Mouse (Mus musculus) megakaryocyte, adult 5-6 weeks (primary cell): ENCODE results near the gene 1600002K03Rik. TPM values are rescaled to one million over a fixed set of nuclear protein-coding genes. Genes with fewer than 3 reads are reported as not detected.
A peak's percentile ranks its signal among the peaks of the same experiment; 100 is the strongest.

Source experiments
- ATAC-seq: 2 replicates; pipeline ENCODE4 v1.8.0; 2016; ENCODE audit warnings: mild to moderate bottlenecking, inconsistent platforms; ENCODE audit not compliant: poor library complexity, severe bottlenecking
- total RNA-seq, 2 experiments: library from RNA; stranded (forward) in 1 of 2; stranded (reverse) in 1 of 2; fragments of 153-499, 151-499 nt in 1 of 2; fragments of 221-1000, 200-1000 nt in 1 of 2; gene quantifications; 2 replicates each; pipeline versions ENCODE4 v1.2.3 to v1.2.4; 2015 to 2017

The 1600002K03Rik gene
- total RNA-seq (2015) = 19.3 and 21.0 TPM in 2 replicates
- 18.8 and 20.9 TPM in 2 replicates for total RNA-seq (2017)

DNA sequence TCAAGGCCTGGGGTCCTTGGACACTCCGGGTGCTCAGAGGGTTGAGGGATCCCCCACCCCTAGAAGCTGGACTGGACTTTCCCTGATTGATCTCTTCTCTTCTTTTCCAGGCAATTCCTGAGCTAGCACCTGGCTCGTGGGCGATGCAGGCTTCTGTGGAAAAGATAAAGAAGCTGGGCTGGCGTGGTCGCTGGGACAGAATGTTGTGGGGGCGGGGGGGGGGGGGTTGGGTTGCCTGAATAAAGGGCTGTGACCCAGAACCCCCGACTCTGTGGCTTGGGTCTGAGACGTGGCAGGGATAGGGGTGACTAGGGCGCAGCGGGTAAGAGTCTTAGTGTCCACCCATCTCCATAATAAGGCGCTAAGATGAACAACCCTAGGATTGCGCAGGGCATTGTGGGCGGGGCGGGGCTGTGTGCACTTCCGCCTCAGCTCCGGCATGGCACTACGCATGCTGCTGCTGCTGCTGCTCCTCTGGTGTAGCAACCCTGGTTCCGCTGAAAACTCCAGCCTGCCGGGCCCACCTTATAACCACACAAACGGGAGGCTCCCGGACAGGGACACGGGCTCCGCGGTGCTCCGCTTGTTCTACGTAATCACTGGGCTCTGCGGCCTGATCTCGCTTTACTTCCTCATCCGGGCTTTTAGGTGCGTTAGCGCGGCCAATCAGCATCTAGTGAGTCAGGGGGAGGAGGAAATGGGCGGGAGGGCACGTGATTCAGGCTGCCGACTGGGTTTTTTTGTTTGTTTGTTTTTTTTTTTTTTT lies at the start of gene 1600002K03Rik:
Gene 1600002K03Rik (plus strand): TSS at position 418 of the 766 bp plus-strand sequence.
- ATAC-seq = peak; percentile 86

DNA sequence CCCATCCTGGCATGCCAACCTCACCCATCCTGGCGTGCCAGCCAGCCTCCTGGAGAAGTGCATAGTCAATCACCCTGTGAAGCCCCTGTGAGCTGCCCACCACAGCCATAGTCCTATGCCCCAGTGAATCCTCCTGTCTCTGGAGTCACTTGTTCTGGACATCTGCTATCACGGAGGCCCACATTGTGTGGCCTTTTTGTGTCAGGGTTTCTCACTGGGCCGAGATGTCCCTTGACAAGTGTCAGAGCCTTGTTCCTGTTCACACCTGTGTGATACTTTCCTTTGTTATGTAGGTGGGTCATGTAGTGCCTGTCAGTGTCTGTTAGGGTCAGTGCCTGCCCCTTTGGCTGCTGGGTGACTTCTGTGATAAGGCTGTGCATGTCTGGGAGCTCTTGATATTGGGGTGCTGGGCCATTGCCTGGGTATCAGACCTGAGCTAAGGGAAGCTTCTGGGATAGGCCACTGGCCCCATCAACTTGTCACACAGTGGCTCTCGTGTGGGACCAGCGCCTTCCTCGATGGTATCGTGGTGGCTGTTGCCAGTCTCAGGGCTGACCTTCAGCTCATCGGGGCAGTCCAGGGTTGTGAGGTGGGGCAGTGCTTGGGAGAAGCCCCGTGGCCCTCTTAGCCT lies 48.7 kb upstream of the 1600002K03Rik start:
- ATAC-seq = no peak

DNA sequence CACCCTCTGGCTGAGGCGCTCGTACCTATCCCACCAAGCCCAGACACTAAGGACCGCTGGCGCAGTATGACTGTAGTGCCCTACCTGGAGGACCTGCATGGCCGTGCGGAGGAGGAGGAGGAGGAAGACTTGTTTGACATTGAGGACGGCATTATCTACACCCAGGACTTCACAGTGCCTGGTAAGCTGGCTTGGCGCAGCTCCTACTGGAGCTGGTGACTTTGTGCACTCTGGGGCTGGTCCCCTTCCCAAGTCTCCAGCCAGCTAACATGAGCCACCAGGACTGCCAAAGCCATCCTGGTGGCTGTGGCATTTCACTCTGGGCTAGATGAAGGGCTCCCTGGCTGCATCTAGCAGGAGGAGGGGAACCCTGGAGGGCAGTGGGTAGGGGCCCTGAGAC lies 44.8 kb upstream of the 1600002K03Rik start:
- no peak for ATAC-seq

DNA sequence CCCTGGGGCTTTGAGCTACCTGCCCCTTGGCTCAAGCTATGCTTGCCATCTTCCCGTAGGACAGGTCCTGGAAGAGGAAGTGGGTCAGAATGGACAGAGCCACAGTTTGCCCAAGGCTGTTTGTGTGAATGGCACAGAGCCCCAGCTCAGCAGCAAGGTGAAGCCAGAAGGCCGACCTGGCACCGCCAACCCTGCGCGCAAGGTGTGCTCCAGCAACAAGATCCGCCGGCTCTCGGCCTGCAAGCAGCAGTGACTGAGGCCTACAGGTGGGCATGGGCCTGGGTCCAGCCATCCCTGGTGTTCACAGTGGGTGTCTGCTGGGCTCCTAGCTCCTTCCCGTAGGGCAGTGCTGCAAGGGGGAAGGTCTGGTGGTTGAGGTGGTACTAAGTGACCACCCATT lies 42.9 kb upstream of the 1600002K03Rik start:
- no peak for ATAC-seq

DNA sequence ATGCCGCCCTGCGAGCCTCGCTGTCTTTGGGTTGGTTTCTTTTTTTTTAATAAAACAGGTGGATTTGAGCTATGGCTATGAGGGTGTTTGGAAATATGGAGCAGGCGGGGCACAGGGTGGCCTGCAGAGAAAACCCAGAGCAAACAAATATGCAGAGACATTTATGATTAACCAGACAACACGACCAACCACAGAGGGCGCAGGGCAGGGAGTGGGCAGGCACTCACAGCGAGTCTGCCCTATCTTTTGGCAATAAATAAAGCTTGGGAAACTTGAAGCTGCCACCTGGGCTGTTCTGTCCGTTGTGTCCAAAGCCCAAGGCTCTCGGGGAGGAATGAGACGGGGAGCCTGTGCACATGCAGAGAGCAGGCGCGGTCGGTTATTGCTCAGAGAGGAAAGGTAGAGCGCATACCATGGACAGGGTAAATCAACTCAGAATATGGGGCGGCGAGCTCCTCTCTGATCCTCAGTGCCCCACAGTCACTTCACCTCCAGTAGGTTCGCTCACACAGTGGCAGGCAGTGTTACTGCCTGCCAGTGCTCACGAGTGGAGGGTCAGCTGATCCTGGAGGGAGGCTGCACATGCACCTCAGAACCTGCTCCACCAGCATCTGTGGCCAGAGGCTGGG lies 42.2 kb upstream of the 1600002K03Rik start:
- ATAC-seq = no peak

DNA sequence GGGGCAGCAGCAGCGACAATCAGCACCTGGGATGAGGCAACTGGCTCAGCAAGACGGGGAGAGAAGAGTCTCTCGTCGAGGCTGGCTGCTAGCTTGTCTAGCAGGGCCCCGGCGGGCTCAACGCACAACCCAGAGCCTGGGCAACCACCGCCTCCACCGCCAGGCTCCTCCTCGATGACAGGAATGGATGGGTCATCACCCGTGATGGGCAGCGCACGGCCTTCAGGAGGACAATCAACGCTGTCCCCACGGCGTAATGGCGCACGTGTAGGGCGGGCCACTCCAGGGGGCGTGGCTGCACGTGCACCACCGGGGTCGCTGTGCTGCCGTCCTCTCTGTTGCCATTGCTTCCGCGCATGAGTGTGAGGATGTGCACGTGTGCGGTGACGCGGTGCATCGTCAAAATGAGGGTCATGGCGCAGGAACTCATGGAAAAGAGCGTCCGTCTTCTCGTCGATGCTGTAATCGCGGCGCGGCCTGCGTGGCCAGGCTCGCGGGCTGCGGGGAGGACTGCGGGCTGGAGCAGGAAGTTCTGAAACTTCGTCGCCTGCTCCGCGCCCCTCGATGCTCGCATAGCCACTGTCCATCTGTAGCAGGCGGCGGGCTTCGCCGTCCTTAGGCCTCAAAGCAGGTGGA lies 41.3 kb upstream of the 1600002K03Rik start:
- ATAC-seq = no peak

DNA sequence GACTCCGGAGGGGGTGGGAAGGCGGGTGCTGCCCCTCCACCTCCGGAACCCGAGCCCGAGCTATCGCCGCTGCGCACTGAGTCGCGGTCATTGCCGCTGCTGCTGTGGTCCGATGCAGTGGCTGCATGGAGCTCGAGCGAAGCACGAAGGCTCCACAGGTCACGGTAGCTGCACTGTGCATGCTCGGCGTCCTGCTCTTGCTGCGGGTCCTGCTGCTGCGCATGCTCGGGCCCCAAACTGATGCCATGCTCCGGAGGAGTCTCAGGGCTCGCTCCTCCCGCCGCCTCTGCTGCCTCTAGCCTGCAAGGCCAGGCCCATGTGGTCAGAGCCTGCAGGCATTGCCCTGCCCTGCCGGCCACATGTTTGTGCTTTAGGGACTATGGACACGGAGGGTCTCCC lies 40.8 kb upstream of the 1600002K03Rik start:
- no peak for ATAC-seq

DNA sequence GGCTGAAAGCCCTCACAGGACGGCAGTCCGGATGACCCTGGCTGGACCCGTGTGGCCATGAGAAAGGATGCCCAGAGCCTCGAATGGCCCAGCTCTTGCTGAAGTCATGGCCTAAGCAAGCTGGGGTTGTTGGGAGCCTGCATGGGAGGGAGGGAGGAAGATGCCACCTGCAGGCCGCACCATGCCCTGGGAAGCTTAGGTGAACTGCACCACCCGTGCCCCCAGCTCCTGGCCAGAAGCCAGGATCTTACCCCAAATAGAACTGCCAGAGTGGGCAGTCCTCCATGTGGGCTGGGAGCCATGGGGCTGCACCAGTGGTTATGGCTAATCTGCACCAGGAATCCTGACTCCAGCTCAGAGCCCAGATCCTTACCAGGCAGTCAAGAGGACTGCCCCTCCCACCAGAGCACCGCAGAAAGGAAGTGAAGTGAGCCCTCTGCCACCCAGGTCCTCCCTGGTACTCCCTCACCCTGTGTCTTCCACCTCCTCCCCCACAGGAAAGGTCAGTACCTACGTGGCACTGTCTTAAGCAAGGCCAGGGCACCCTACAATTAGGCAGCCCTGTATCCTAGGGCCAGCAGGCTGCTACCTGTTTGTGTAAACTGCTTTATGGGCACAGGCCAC lies 39.4 kb upstream of the 1600002K03Rik start:
- ATAC-seq = peak; percentile 65

DNA sequence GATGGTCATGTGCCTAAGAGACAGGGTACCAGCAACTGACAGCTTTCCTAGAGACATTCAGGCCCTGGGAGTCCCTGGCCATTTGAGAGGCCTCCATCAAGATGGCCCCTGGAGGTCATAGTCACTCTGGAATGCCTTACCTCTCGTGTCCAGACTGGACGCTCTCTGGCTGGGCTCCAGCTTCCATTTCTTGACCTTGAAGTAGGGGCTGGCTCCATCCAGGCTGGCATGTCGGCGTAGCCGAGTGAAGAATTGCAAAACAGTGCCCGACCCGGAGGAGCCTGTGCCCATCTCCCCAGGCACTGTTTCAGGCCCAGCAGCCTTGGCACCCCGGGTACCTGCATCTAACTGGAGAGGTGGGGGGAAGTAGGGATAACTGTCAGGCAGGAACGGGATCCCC lies 38.3 kb upstream of the 1600002K03Rik start:
- no peak for ATAC-seq

DNA sequence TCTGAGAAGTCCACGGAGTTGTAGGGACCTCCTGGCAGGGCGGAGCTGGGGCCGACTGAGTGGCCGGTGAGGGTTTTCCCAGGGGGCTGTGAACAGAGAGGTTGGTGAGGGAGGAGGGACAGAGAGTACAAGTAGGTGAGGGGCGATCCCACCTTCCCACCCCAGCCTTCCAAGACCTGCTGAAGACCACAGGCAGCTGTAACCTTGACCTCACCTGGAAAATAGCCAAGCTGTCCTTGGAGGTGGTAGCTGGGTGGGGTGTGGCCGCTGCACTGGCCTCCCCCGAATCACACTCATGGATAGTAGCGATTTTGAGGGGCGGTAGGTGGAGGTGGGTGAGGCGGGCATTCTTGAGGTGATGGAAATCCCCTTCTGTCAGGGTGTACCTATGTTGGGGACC lies 37.6 kb upstream of the 1600002K03Rik start:
- no peak for ATAC-seq

DNA sequence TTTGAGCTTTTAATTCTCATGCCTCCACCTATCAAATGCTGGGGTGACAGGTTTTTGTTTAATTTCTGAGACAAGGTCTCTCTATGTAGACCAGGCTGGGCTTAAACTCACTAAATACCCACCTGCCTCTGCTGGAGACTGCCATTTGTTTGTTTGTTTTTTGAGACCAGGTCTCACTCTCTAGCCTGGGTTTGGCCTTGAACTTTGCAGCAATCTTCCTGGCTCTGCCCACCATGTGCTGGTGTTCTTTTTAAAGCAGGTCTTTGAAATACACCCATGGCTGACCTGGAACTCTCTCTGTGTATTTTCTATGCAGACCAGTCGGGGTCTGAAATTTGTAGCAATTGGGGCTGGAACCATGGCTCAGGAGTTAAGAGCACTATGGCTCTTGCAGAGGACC lies 37.1 kb upstream of the 1600002K03Rik start:
- ATAC-seq = no peak

DNA sequence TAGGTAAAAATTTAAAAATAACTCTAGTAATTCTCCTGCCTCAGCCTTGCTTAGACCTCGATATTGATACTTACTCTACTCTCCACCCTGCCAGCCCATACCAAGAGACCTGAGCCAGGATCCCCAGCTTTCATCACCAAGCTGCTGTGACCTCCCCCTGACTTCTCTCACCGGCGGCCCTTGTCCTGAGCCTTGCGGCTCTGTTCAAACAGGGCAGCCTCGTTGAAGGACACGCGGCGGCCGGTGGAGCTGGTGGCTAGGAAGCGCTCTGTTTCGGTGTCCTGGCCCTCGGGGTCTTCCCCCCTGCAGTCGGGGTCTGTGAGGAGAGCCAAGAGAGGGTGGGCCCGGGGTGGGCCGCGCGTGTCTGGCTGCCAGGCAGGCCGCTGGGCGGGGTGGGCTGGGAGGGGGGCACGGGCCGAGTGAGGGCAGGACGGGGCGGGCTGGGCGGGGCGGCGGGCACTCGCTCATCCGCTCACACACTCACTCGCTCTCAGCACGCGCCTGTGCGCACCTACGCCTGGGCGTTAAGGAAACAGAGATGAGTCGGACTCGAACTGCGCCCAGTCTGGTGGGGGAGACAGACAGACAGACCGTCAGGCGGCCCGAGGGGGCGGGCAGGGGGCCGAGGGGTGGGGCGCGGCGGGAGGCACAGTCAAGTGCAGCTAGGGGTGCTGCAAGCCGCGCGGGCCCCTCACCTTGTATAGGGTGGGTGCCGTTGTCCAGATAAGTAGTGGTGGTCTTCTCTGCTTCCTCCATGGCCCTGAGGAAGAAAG lies 36.4 kb upstream of the 1600002K03Rik start:
- ATAC-seq = no peak

DNA sequence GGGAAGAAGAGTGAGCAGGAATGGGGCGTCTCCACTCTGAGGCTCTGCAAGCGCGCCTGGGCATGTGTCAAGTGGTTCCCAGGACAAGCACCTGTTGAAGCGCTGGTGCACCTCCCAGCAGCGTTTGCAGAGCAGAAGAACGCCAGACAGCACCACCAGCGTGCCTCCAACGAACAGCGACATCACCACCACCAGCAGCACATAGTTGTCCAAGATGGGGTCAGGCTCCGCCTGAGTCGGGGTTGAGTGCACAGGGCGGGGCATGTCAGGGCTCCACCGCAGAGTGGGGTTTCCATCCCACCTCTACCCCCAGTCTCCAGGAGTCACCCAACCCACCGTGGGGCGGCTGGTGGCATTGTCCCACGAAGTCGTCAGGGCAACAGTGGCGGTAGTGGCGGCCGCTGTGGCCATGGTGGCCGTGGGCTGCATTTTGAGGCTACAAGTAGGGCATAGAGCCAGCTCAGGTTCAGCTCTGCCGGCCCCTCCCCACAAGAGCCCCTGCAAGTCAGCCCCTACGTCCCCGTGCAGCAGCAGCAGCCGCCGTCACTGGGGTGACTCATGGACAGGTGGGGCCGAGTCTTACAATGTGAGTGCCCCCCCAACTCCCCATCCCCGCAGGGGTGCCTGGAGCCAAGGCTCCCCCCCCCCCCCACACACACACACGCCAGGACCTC lies 35.7 kb upstream of the 1600002K03Rik start:
- ATAC-seq = no peak

DNA sequence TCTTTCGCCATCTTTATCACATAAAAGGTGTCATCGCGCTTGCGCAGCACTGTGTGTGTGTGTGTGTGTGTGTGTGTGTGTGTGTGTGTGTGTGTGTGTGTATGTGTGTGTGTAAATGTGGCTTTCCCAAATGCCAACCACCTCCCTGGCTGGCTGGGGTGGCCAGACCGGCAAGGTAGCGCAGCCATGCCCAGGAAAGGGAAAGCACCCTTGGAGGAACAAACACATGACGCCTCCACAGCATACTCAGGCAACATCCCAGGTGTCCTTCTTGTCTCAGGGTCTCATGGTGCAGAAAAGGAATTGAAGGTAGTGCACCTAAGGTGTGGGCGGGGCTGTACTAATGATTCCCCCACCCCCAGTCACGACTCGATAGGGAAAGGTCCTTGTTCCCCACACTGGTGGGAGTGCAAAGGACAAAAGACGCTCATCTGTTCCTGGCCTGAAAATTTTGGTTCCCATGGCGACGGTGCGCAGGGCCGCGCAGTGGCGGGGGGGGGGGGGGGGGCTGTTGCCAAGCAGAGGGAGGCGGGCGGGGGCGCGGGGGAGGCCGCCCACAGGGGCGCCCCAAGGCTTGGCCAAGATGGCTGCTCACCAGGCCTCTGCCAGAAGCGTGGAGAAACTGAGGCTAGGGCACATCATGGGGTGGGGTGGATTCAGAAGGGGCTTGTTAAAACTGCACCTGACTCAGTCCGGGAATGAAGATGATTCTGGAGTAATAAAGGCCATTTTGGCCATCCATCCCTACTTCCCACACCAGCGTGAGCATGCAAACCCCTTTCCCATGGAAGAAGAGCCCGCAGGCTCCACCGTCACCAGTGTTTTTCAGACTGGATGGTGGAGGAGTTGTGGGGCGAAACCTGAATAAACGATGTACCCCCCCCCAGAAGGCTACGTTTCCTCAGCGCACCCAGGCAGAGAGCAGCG lies 34.9 kb upstream of the 1600002K03Rik start:
- ATAC-seq = no peak

DNA sequence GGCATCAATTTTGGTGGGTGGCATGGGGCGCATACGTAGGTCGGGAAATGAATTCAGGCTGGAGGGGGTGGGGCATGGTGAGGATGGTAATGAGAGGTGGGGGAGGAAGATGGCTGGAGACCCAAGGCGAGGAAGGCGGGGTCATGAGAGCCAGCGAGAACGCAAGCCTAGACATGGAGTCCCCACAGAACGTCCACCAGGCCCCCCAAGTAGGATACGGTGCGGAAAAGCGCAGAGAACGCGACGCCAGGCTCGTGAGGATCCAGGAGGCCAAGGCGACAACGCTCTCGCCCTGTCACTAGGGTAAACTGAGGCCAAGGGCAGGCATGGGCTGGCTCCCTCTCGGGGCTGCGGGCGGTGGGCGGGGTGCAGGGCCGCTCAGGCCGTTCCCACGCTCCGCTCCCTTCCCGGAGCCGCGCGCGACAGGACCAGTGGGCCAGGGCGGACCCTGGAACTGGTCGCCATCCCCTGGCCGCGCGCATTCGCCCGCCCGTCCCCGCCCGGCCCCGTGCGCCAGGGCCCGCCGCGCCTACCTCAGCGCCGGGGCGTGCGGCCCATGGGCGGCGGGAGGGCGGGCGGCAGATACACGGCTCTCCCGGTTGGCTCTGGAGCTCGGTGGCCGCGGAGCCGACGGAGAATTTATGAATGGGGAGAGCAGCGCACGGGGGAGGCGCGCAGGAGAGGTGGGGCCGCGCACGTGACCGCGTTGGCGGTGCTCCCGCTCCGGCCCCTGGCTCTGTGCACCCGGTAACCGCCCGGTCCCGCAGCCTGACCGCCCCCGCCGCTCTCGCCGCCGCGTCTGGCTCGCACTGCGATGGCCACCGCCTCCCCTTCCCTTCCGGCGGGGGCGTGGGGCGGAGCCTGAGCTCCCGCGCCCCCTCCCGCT lies 33.9 kb upstream of the 1600002K03Rik start, which contains the start of gene Atp5d:
Gene Atp5d (plus strand): TSS at position 80 of the 886 bp plus-strand sequence.
- no peak for ATAC-seq

DNA sequence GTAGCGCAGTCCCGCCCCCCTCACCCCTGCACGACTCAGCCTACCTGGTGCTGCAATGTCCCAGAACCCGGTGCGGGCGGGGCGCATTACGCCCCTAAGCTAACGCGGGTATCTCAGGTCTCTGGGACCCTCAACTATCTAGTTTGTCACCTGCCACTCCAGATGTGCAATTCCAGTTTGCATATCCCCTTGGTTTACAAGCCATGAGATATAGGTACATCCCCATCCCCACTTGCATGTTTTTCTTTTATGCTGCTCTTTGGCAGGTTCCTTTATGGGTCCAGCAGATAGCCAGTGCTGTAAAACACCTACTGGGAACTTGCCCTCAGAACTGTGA lies 33.3 kb upstream of the 1600002K03Rik start:
- ATAC-seq = no peak

DNA sequence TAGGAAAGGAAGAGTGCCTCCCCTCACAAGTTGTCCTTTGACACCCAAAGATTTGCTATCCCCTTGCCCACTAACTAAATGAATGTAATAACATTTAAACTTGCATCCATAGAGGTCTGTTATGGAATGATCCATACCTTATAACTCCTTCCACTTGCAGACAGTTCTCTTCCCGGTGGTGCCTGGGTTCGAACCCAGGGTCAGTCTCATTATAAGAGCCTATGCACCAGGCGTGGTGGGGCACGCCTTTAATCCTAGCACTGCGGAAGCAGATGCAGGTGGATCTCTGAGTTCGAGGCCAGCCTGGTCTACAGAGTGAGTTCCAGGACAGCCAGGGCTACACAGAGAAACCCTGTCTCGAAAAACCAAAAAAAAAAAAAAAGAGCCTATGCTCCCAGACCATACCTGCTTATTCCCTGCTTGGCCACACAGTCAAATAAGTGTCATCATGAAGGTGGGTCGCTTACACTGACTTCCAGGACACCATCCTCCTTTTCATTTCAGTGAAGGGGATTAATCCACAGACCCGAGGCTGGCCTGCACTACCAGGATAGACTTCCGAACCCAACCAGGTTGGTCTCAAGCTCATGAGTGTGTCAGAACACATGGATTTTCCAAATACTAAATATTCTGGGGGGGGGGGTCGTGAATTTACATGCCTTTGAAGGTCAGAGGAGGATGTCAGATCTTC lies 32.6 kb upstream of the 1600002K03Rik start:
- no peak for ATAC-seq
